Mouse (Mus musculus): ENCODE measurements at regions not wholly inside any gene's neighbourhood (a gene's known extent, or its start where the extent isn't known, plus 50 kb on each side); places are given as distances from the start of the nearest gene placed in this dataset.

DNA sequence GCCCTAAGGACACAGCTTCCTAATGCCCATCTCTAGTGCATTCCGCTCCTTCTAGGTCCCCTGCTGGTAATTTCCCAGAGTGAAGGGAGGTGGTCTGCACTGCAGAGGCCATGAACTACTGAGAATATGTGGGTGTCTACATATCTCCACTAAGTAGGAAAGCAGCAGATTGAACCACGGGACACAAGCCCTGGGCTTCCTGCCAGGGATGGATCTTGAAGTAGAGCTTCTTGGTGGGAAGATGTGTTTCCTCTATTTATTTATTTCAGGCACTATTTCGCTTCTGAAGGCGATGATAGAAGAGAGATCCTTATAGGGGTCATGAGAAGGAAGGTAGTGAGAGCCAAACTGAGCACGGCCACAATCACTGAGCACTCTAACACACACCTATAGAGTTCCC lies 91.7 kb upstream of the Vps8 start:
- TF ChIP-seq CTCF (IDR thresholded peaks at IDR 0.05; ENCODE audit: insufficient read depth, low read length) (no peak), POLR2A (IDR thresholded peaks at IDR 0.05; ENCODE audit: borderline replicate concordance, extremely low read depth, low read depth, low read length) (no peak)

All from lung, adult 2 months (tissue).